ENCODE assay signal across 8 mouse cellular contexts in the genomic region with DNA sequence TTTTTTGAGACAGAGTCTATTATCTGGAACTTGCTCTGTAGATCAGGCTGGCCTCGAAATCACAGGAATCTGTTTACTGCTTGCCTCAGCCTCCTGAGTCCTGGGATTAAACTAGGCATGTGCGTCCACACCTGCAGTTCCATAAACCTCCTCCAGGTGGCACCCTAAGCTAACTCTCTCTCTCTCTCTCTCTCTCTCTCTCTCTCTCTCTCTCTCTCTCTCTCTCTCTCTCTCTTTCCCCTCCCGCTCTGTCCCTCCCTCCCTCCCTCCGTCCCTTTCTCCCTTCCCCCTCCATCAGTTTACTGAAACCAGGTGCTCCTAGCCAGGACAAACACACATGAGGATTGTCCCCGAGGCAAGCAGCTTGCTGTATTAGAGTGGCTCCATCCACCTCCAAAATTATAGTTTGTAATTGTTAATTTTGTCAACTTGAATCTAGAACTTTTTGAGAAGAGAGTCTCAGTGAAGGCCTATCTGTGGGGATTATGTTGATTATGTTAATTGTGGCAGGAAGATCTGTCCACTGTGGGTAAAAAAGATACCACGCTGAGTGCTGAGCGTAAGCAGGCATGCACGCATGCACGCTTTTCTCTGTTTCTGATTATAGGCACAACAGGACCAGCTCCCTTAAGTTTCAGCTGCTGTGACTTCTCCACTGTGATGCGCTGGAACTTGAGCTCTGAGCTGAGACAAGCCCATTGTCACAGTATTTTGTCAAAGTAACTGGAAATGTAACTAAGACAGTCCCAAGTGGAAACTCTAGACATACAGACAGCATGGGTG. TPM values are rescaled to one million over a fixed set of nuclear protein-coding genes. Genes with fewer than 3 reads are reported as not detected.
DNase-seq lines count a peak whose midpoint lies in the region.

No protein-coding gene starts in this region.

- DNase-seq in urinary bladder, adult 18-20 months (ENCODE audit: low spot score in 2 of 2), result peak; percentile 68 to 69
- DNase-seq in urinary bladder, adult 2 months (ENCODE audit: low spot score), result no peak
- DNase-seq in cerebellum, adult 8-10 months, result peak; percentile 84
- peak; percentile 59 to 81 for DNase-seq in frontal cortex, postnatal 10 days (ENCODE audit: low spot score in 2 of 2)
- DNase-seq in layer of hippocampus, adult 18-20 months (ENCODE audit: low spot score in 2 of 2), result peak; percentile 72 to 96
- peak; percentile 75 for DNase-seq in lung, postnatal 25 days (ENCODE audit: low spot score)
- DNase-seq in right cerebral cortex, postnatal 10 days (ENCODE audit: low spot score in 2 of 2), result peak; percentile 88 to 90
- peak; percentile 74 for DNase-seq in urinary bladder, postnatal 25 days (ENCODE audit: low spot score)

RNA-seq across cellular contexts. Expression of a gene that starts 9.0 kb away (rescaled TPM):
- 0.37 and 0.70 TPM in 2 replicates for polyA plus RNA-seq in urinary bladder, adult 2 months (2012; rRNA removed)
- total RNA-seq in layer of hippocampus, adult 18-20 months (2021), result 1 to 10 TPM in 1 of 2 experiments, under 1 TPM in 1; 0.99 to 1.5 TPM

RNA-seq across cellular contexts. Expression of a gene that starts 22.8 kb away (rescaled TPM):
- polyA plus RNA-seq in urinary bladder, adult 2 months (2012; rRNA removed), result 5.8 and 6.3 TPM in 2 replicates
- 1 to 10 TPM; 3.2 to 4.7 TPM for total RNA-seq in layer of hippocampus, adult 18-20 months (2021)

RNA-seq across cellular contexts. Expression of a gene that starts 25.9 kb away (rescaled TPM):
- not detected in 2 replicates for polyA plus RNA-seq in urinary bladder, adult 2 months (2012; rRNA removed)
- total RNA-seq in layer of hippocampus, adult 18-20 months (2021), result not detected
